Mouse (Mus musculus) urinary bladder, adult 2 months (tissue): Measurements from ENCODE around the gene Ppp1r14c. TPM values are rescaled to one million over a fixed set of nuclear protein-coding genes. Genes with fewer than 3 reads are reported as not detected.
"Not testable (repeated sequence)": the region's sequence is repeated elsewhere in the genome, so short reads cannot be mapped to it uniquely, and the experiment has no call there.

ENCODE experiments used
- DNase-seq: peaks from one replicate; pipeline ENCODE4 v3.0.0; 2022; ENCODE audit warnings: low spot score
- polyA plus RNA-seq: library from polyadenylated mRNA; depleted of rRNA; stranded (reverse); fragments of >200 nt; gene quantifications from 2 replicates; pipeline ENCODE4 v1.2.3, GENCODE M21; 2012; rRNA removed

The Ppp1r14c gene
- polyA plus RNA-seq, 1 experiment: 2.4 TPM

GRCm38 (mm10) chr10:3466135-3466626, 100.3 kb downstream of the Ppp1r14c start:
- DNase-seq: no peak

DNA sequence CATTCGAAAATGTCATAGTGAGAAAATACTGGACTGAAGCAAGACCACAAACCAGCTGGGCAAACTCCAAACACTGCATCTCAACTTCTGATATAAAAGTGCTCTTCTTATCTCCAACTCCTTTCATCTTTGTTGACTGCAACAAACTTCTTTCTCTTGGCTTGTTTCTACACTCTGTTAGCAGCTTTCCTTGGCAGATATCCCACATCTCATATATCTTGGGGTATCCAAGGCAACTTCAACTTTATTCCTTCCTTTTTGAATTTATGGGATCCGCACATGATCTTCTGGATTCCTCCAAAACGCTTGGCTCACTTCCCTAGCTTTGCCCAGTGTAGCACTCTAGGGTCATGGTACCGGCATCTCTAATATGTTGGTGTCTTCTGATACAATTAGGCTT, 102.7 kb downstream of the Ppp1r14c start:
- no peak for DNase-seq

DNA sequence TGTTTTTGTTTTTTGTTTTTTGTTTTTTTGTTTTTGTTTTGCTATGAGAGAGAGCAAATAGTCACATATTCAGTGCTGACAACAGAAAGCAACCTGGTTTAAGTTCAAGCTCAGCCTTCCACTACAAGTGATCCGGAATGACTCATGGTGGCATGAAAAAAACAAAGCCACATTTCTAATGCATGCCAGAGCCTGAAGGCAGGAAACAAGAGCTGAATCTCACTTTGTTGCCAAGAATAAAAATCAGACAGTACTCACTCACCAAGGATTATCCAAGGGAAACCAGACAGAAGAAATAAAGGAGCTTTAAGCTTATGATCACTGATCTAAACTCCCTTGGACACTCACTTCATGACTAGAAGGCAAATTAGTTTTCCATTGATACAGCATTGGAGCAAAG, 110.8 kb downstream of the Ppp1r14c start:
- no peak for DNase-seq

GRCm38 (mm10) chr10:3479772-3480171, 113.9 kb downstream of the Ppp1r14c start:
- no peak for DNase-seq

DNA sequence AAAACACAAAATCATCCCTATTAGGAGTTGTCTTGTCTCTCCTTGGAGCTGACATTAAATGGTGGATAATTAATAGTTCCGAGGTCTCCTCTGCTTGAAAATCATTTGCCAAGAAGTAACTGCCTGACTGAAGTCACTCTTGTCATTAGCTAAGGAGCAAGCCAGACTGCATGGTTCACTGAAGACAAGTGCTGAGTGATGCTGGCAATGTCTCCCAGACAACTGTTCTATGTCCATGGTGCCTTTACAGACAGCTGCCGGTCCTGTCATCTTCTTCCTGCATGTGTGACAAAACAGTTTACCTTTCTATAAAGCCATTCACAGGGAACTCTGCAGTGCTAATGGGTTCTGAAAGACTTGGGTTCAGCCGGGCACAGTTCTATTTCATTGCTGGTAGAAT, 124.2 kb downstream of the Ppp1r14c start:
- DNase-seq: no peak

- no peak for DNase-seq
Measured at GRCm38 (mm10) chr10:3496791-3497190, 130.9 kb downstream of the Ppp1r14c start.

DNA sequence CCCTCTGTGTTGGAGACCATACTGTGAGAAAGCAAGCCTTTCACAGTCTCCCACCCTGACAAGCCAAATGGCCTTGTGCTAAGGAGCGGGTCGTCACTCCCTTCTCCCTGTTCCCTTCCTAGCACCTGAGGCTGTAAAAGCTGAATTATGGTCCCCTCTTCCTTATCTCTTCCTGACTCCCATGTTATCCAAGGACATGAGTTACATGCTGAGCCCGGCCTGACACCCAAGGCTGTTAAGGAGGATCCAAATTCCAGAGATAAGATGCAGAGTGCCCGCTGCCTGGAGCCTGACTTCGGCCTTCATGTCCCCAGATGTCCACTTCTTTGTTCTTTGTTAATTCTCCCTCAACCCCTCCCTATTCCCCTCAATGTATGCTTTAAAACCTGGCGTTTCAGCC, 135.0 kb downstream of the Ppp1r14c start:
- DNase-seq: not testable (repeated sequence)

GRCm38 (mm10) chr10:3507484-3508221, 141.8 kb downstream of the Ppp1r14c start:
- DNase-seq: peak; percentile 52

- no peak for DNase-seq
Measured at GRCm38 (mm10) chr10:3508222-3508588, 142.3 kb downstream of the Ppp1r14c start.

GRCm38 (mm10) chr10:3508746-3509145, 142.9 kb downstream of the Ppp1r14c start:
- no peak for DNase-seq

DNA sequence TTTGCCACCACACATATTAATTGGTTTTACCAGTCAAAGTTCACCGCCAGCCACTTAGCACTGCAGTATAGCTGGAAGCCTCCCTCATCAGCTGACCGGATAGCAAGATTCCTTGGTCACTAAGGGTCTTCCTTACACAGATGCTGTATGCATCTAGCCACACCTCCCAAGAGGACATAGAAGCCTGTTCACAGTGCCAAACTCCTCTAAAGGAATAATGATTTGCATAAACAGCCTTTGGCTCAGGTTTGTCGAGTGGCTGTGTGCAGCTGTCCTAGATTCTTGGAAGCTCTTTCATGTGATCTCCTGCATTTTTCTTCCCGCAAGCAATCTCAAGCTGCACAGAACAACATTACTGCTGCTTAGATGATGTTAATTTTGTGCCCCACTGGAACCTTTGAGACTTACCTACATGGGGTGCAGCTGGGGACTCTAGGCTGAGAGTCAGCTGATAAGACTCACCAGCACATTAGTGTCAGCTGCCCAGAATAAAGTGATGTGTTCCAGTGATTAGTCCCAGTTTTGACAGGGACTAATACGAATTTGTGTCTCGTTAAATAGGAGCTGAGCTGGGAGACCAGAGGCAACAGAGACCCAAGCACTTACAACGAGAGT, 143.9 kb downstream of the Ppp1r14c start:
- DNase-seq: no peak

GRCm38 (mm10) chr10:3510486-3510885, 144.6 kb downstream of the Ppp1r14c start:
- no peak for DNase-seq

DNA sequence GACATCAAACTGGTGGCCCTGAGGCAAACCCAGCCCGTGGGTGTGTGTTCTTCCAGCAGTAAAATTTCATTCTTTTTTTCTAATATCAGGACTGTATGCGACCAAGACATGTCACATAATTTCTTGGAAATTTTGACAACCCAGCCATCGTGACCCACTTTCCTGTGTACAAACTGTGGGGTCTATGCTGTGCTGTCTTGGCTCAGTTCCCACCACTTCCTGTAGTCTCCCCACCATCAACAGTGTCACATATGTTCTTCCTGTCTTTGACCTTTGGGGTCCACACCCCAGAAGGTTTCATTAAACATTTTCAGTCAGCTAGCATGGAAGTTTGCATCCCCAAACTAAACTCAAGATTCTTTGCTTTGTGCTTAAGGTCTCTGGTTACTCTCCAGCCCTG, 145.5 kb downstream of the Ppp1r14c start:
- DNase-seq: no peak

DNA sequence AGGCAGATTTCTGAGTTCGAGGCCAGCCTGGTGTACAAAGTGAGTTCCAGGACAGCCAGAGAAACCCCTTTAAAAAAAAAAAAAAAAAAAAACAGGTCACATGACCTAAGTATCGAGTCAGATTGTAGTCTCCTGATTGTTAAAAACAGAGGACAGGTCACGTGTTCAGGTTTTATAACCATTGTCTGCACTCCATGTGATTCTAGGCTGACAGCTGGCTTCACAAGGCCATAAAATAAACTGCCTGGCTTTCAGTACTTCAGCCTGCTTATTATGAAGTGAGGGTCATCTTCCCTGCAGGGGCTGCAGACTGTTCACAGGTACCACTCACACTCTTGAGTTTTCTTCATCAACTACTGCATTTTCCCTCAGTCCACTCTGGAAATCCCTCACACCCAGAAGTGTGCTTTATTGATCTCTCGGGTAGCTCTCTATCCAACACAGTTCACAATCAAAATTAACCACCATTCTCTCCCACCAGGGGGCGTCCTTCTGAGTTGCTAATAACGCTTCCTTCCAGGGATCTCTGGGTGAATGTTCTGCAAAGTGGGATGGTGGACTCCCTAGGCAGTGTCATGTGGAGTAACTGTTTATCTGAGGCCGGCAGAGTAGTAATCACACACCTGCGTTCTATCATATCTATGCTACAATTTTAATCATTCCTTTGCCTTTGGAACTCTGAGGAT, 146.9 kb downstream of the Ppp1r14c start:
- no peak for DNase-seq

GRCm38 (mm10) chr10:3513947-3514346, 148.1 kb downstream of the Ppp1r14c start:
- no peak for DNase-seq

Other genes with a start within 250 kb of the Ppp1r14c start
- 6.1 and 9.0 TPM in 2 replicates for gene H60c, start 98.3 kb upstream of the Ppp1r14c start, polyA plus RNA-seq
- 0.10 and 0.26 TPM in 2 replicates for gene Iyd, start 174.2 kb downstream of the Ppp1r14c start, polyA plus RNA-seq